Mouse (Mus musculus) thymus, adult 2 months (tissue): ENCODE measurements around the gene Gmnc.

Source experiments
- CTCF ChIP-seq: fragments of 200-500 bp; IDR thresholded peaks from 2 replicates; pipeline ENCODE4 v1.5.1; 2012; ENCODE audit warnings: mild to moderate bottlenecking, control low read depth, low read length, moderate library complexity, borderline replicate concordance; ENCODE audit not compliant: control insufficient read depth, poor library complexity, insufficient read depth; ENCODE audit errors: extremely low read depth
- POLR2A ChIP-seq: fragments of 200-500 bp; IDR thresholded peaks from 2 replicates; pipeline ENCODE4 v1.6.1; 2012; ENCODE audit warnings: mild to moderate bottlenecking, low read length, control low read depth, moderate library complexity; ENCODE audit not compliant: control insufficient read depth, poor library complexity, insufficient read depth; ENCODE audit errors: extremely low read depth

DNA sequence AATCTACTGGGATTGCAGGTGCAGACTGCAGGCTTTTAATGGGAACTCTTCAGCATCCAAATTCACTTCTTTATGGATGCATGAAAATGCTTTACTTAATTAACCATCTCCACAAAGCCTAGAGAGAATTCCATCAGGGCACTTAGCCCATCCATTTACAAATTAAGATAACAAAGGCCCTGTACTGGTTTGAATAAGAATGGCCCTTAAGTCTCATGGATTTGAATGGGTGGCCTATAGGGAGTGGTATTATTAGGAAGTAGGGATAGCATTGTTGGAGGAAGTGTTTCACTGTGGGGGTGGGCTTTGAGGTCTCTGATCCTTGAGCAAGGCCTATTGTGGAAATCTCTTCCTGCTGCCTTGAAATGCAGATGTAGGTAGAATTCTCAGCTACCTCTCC, 29.5 kb downstream of the Gmnc start:
- no peak for TF ChIP-seq CTCF
- no peak for TF ChIP-seq POLR2A
